Mouse (Mus musculus) small intestine, adult 2 months (tissue): ENCODE measurements around the gene Rbbp6.

Source experiments
- CTCF ChIP-seq: fragments of 200-500 bp; IDR thresholded peaks from 2 replicates; pipeline ENCODE4 v1.5.1; 2012; ENCODE audit warnings: low read depth, mild to moderate bottlenecking, control low read depth, inconsistent platforms, low read length, moderate library complexity, mixed read lengths; ENCODE audit not compliant: insufficient replicate concordance, insufficient read length; ENCODE audit errors: extremely low read depth
- POLR2A ChIP-seq: fragments of 200-500 bp; IDR thresholded peaks from 2 replicates; pipeline ENCODE4 v1.6.1; 2012; ENCODE audit warnings: low read depth, mild to moderate bottlenecking, control low read depth, inconsistent platforms, low read length, moderate library complexity

GRCm38 (mm10) chr7:123003207-123003606, 37.7 kb downstream of the Rbbp6 start:
- TF ChIP-seq POLR2A, result no peak
- no peak for TF ChIP-seq CTCF
